Mouse (Mus musculus) heart, embryonic 14.5 days (tissue): ENCODE data around the gene Fam131c. TPM values are rescaled to one million over a fixed set of nuclear protein-coding genes. Genes with fewer than 3 reads are reported as not detected.
A peak's percentile ranks its signal among the peaks of the same experiment; 100 is the strongest.

Source experiments
- ATAC-seq: fragments of 200-750 bp; cut with Nextera tagmentation; 2 replicates; pipeline ENCODE4 v1.8.0; 2017; ENCODE audit warnings: low read depth, moderate TSS enrichment; ENCODE audit not compliant: insufficient number of reproducible peaks, insufficient read depth, low FRiP score
- H3K27ac ChIP-seq, 2 experiments: fragments of 200-500 bp in 1 of 2; fragments of 300-500 bp in 1 of 2; sonication (generic) in 1 of 2; replicated peaks in 1 of 2; 2 replicates each; pipeline ENCODE4 v1.5.1; 2012 to 2014; ENCODE audit warnings: low read depth in 2 of 2, low read length in 2 of 2, control low read depth in 1 of 2, mild to moderate bottlenecking in 1 of 2, mixed read lengths in 1 of 2; ENCODE audit not compliant: control insufficient read depth in 1 of 2, insufficient read depth in 1 of 2
- H3K27me3 ChIP-seq: fragments of 300-500 bp; sonication (generic); 2 replicates; pipeline ENCODE4 v1.6.1; 2014; ENCODE audit warnings: mild to moderate bottlenecking, low read length, control low read depth; ENCODE audit not compliant: control insufficient read depth, insufficient read depth
- H3K36me3 ChIP-seq: fragments of 300-500 bp; sonication (generic); 2 replicates; pipeline ENCODE4 v1.6.1; 2014; ENCODE audit warnings: mild to moderate bottlenecking, control low read depth, low read length, mixed read lengths; ENCODE audit not compliant: control insufficient read depth, insufficient read depth
- H3K4me1 ChIP-seq, 2 experiments: fragments of 200-500 bp in 1 of 2; fragments of 300-500 bp in 1 of 2; sonication (generic) in 1 of 2; 2 replicates each; pipeline ENCODE4 v1.6.1; 2012 to 2014; ENCODE audit warnings: low read length in 2 of 2, control low read depth in 1 of 2, mixed read lengths in 1 of 2; ENCODE audit not compliant: control insufficient read depth in 2 of 2, insufficient read depth in 2 of 2
- H3K4me2 ChIP-seq: fragments of 300-500 bp; sonication (generic); 2 replicates; pipeline ENCODE4 v1.6.1; 2014; ENCODE audit warnings: mild to moderate bottlenecking, low read length
- H3K4me3 ChIP-seq, 2 experiments: fragments of 200-500 bp in 1 of 2; fragments of 300-500 bp in 1 of 2; sonication (generic) in 1 of 2; 2 replicates each; pipeline ENCODE4 v1.5.1; 2012 to 2014; ENCODE audit warnings: low read length in 2 of 2, mild to moderate bottlenecking in 2 of 2, control low read depth in 1 of 2, low read depth in 1 of 2, moderate library complexity in 1 of 2; ENCODE audit not compliant: control insufficient read depth in 1 of 2, insufficient read depth in 1 of 2
- H3K9ac ChIP-seq: fragments of 300-500 bp; sonication (generic); 2 replicates; pipeline ENCODE4 v1.6.1; 2014; ENCODE audit warnings: mild to moderate bottlenecking, low read length
- H3K9me3 ChIP-seq: fragments of 300-500 bp; sonication (generic); 2 replicates; pipeline ENCODE4 v1.6.1; 2016; ENCODE audit warnings: low read length, control low read depth; ENCODE audit not compliant: control insufficient read depth
- WGBS: fragments of 180-500 bp; shearing (Covaris S2); extraction: QIAGEN DNeasy Blood & Tissue Kit; methylation state at CpG from one replicate; pipeline ENCODE4 v1.1.7; 2014; 5-methylcytosine and 5-hydroxymethylcytosine counted together
- polyA plus RNA-seq: library from polyadenylated mRNA; unstranded; fragments of >200 nt; fragmentation: Nextera tagmentation; extraction: Ambion mirVana; gene quantifications from 2 replicates; pipeline ENCODE4 v1.2.1, GENCODE M21; 2014

Gene Fam131c
- polyA plus RNA-seq, 1 experiment from 2014 or later: 0.92 TPM

DNA sequence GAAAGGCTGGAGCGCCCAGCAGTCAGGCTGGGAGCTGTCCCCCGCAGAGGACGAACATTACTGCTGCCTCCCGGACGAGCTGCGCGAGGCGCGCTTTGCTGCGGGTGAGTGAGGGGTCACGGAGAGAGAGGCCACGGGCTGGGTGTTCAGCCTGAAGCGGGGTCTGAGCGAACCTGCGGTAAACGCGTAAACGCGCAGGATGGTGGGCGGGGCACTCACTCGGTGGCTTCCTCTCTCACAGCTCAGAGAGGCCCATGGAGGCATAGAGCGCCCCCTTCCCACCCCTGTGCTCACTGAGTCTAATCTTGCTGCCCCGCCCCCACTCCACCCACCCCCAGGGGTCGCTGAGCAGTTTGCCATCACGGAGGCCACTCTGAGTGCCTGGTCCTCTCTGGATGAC lies 14.4 kb downstream of the Fam131c start:
- ATAC-seq: no peak
- H3K36me3 ChIP-seq: no peaks in the 10 kb centered on the region
- under 1% methylated on average over 23 of the region's 25 CpGs for WGBS
- H3K27ac ChIP-seq: no peak overlapping the region
- H3K27me3 ChIP-seq: peaks cover 46% of the 10 kb centered on the region
- peaks cover 2 to 14% of the 10 kb centered on the region in 2 experiments; a peak in 3 of 4 replicates for H3K4me1 ChIP-seq
- H3K9ac ChIP-seq: peak overlapping the region; percentile 54
- H3K9me3 ChIP-seq: no peaks in the 10 kb centered on the region
- H3K4me2 ChIP-seq: peak overlapping the region; percentile 76
- H3K4me3 ChIP-seq: peak overlapping the region; percentile 35 to 40

- Histone ChIP-seq H3K4me3 (no peak overlapping the region), H3K4me1 (peaks cover 2 to 14% of the 10 kb centered on the region in 2 experiments; a peak in 3 of 4 replicates), H3K36me3 (no peaks in the 10 kb centered on the region), H3K4me2 (no peak overlapping the region), H3K27me3 (peaks cover 44% of the 10 kb centered on the region), H3K9ac (no peak overlapping the region), H3K9me3 (no peaks in the 10 kb centered on the region), H3K27ac (no peak overlapping the region)
- ATAC-seq: no peak
- WGBS: 0% methylated on average over 7 of the region's 7 CpGs
Observed at GRCm38 (mm10) chr4:141385275-141385674, 17.3 kb downstream of the Fam131c start.

DNA sequence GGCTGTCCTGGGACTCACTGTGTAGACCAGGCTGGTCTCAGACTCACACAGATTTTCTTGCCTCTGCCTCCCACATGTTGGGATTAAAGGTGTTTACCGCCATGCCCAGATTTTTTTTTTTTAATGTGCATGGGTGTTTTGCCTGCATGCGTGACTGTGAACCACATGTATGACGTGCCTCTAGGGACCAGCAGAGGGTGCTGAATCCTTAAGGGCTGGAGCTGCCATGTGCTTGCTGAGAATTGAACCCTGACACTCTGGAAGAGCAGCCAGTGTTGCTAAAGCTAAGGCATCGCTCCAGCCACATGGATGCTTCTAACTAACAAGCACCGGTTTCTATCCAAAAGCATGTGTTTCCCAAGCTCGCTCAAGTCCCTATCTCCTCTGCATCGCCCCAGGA lies 18.1 kb downstream of the Fam131c start:
- Histone ChIP-seq H3K4me3 (no peak overlapping the region), H3K9me3 (no peaks in the 10 kb centered on the region), H3K36me3 (no peaks in the 10 kb centered on the region), H3K27me3 (peaks cover 36% of the 10 kb centered on the region), H3K4me2 (no peak overlapping the region), H3K9ac (no peak overlapping the region), H3K27ac (no peak overlapping the region), H3K4me1 (peaks cover 2 to 14% of the 10 kb centered on the region in 2 experiments; a peak in 3 of 4 replicates)
- WGBS: 64% methylated on average over 7 of the region's 7 CpGs
- ATAC-seq: no peak

GRCm38 (mm10) chr4:141387093-141387784 lies 19.2 kb downstream of the Fam131c start:
- ATAC-seq: no peak
- 13% methylated on average over 5 of the region's 5 CpGs for WGBS
- no peak overlapping the region for H3K4me2 ChIP-seq

DNA sequence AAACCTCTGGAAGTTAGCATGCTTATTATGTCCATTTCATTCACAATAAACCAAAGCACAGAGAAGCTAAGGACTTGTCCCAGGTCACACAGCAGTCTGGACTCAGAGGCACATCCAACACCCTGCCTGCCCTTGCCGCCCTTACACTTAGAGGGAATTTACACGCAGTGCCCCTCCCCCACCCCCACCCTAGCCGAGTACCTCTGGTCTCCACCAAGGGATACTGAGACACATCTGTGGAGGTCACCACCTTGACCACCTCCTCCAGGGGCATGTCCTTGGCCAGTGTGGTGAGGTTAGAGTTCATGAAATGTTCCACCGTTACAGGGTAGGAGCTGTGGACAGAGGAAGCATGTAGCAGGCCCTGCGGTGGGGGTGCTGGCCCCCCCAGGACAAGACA lies 19.9 kb downstream of the Fam131c start:
- no peak overlapping the region for H3K9ac ChIP-seq
- H3K4me1 ChIP-seq: peaks cover 2 to 5% of the 10 kb centered on the region in 2 experiments; a peak in 2 of 4 replicates
- no peaks in the 10 kb centered on the region for H3K36me3 ChIP-seq
- WGBS: 68% methylated on average over 5 of the region's 5 CpGs
- peaks cover 19% of the 10 kb centered on the region for H3K27me3 ChIP-seq
- no peak overlapping the region for H3K4me2 ChIP-seq
- ATAC-seq: no peak
- no peak overlapping the region for H3K27ac ChIP-seq
- H3K4me3 ChIP-seq: no peak overlapping the region
- H3K9me3 ChIP-seq: no peaks in the 10 kb centered on the region

More at GRCm38 (mm10) chr4:141387093-141387784, 19.2 kb downstream of the Fam131c start:
- H3K4me3 ChIP-seq: no peak overlapping the region
- H3K9ac ChIP-seq: no peak overlapping the region
- H3K27me3 ChIP-seq: peaks cover 25% of the 10 kb centered on the region
- H3K36me3 ChIP-seq: no peaks in the 10 kb centered on the region
- H3K4me1 ChIP-seq: peaks cover 2 to 12% of the 10 kb centered on the region in 2 experiments; a peak in 3 of 4 replicates
- no peak overlapping the region for H3K27ac ChIP-seq
- no peaks in the 10 kb centered on the region for H3K9me3 ChIP-seq

- Histone ChIP-seq H3K9me3 (no peaks in the 10 kb centered on the region), H3K36me3 (no peaks in the 10 kb centered on the region), H3K4me3 (no peak overlapping the region), H3K27me3 (peaks cover 3% of the 10 kb centered on the region), H3K4me2 (no peak overlapping the region), H3K4me1 (no peaks in the 10 kb centered on the region; a peak in 1 of 4 replicates), H3K9ac (no peak overlapping the region), H3K27ac (no peak overlapping the region)
- 62% methylated on average over 18 of the region's 18 CpGs for WGBS
- no peak for ATAC-seq
Observed at GRCm38 (mm10) chr4:141389366-141390150, 21.5 kb downstream of the Fam131c start.

DNA sequence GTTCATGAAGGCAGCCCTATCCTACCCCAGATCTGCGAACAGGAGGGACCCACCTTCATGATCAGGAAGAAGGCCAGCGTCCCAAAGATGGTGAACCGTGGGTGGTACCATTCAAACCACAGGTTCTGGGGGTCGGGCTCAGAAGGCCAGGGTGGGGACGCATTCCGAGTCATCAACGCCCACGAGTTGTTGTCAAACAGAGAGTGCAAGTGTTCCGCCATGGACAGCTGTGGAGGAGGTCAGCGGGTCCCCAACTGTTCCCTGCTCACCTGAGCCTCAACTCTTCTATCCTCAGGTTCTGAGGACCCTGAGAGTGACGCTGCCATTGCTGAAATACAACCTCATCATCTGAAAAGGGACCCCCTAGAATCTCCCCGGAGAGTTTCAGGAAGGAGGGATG lies 23.3 kb downstream of the Fam131c start:
- ATAC-seq: no peak
- WGBS: 75% methylated on average over 12 of the region's 12 CpGs
- H3K27me3 ChIP-seq: no peaks in the 10 kb centered on the region; the same call in 1 of the 2 replicates
- H3K9ac ChIP-seq: no peak overlapping the region
- H3K4me2 ChIP-seq: no peak overlapping the region
- no peaks in the 10 kb centered on the region for H3K9me3 ChIP-seq
- H3K4me1 ChIP-seq: peaks cover 0 to 3% of the 10 kb centered on the region in 2 experiments; a peak in 1 of 4 replicates
- no peak overlapping the region for H3K4me3 ChIP-seq
- H3K27ac ChIP-seq: no peak overlapping the region
- H3K36me3 ChIP-seq: no peaks in the 10 kb centered on the region
